15 mouse cellular contexts compared by ENCODE assay signal in the genomic region with DNA sequence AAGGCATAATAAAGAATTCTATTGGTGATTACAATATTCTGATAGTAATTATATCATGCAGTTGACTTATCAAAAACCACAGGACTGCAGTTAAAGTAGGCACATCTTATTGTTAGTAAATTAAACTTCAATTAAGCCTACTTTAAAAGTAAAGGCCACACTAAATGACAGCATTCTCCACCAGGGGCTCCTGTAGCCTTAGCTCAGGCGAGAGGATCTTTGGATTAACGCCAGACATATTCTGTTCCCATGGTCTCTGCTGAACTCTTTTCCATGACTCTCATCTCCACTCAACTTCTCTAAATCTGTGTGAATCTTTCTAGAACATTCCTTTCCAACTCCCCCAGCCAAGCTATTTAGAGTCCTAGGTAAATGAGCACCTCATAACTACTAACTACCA. TPM values are rescaled to one million over a fixed set of nuclear protein-coding genes. Genes with fewer than 3 reads are reported as not detected.
DNase-seq lines count a peak whose midpoint lies in the region; ATAC-seq and TF ChIP-seq lines count a peak whose summit lies in the region.
"Had no signal": no experiment of that assay in that cellular context is flagged by ENCODE, and none has a peak within 500 bp of the region (broad histone marks: within the 10 kb centered on the region; RNA-seq: fewer than 3 reads in every experiment).

No protein-coding gene starts in this region.

- WGBS in heart, embryonic 12.5 days = 58% methylated on average over 2 of the region's 2 CpGs
- WGBS in liver, postnatal 0 days (ENCODE audit: insufficient replicate concordance) = 63% methylated on average over 2 of the region's 2 CpGs
- 81% methylated on average over 2 of the region's 2 CpGs for WGBS in liver, embryonic 12.5 days (ENCODE audit: insufficient replicate concordance)

- H3K36me3 ChIP-seq in heart, embryonic 12.5 days = peaks cover 9% of the 10 kb centered on the region; the same call in 1 of the 2 replicates
- H3K36me3 ChIP-seq in liver, postnatal 0 days (replicated peaks; ENCODE audit: insufficient read depth, low read length) = peaks cover 3% of the 10 kb centered on the region; the same call in 1 of the 2 replicates
- H3K36me3 ChIP-seq in liver, embryonic 12.5 days = peaks cover 6% of the 10 kb centered on the region

- H3K4me1 ChIP-seq in heart, embryonic 12.5 days (replicated peaks) = 0 out of 2 replicates have a peak, but pooled peaks cover 6% of the 10 kb centered on the region
- H3K4me1 ChIP-seq in liver, postnatal 0 days (ENCODE audit: insufficient read depth) = 0 out of 2 replicates have a peak, but pooled peaks cover 6% of the 10 kb centered on the region
- H3K4me1 ChIP-seq in liver, embryonic 12.5 days = peaks cover 40% of the 10 kb centered on the region

- ATAC-seq in heart, embryonic 12.5 days (ENCODE audit: insufficient number of reproducible peaks, low FRiP score) = no peak
- no peak for ATAC-seq in liver, postnatal 0 days
- ATAC-seq in liver, embryonic 12.5 days = no peak
- ATAC-seq in common myeloid progenitor, adult 5-6 weeks (replicated peaks; ENCODE audit: low read depth, poor library complexity, severe bottlenecking) = peak; percentile 45; the same call in 1 of the 2 replicates

- no peaks in the 10 kb centered on the region for H3K9me3 ChIP-seq in heart, embryonic 12.5 days (replicated peaks)
- no peaks in the 10 kb centered on the region for H3K9me3 ChIP-seq in liver, postnatal 0 days (ENCODE audit: low read length)
- no peaks in the 10 kb centered on the region for H3K9me3 ChIP-seq in liver, embryonic 12.5 days (replicated peaks)

- no peak overlapping the region for H3K4me3 ChIP-seq in heart, embryonic 12.5 days
- no peak overlapping the region for H3K4me3 ChIP-seq in liver, postnatal 0 days (ENCODE audit: low read depth, low read length)
- H3K4me3 ChIP-seq in liver, embryonic 12.5 days = no peak overlapping the region
- H3K4me3 ChIP-seq: erythroblast, embryonic 14.5 days; left cerebral cortex, adult 2 months had no signal

- H3K27ac ChIP-seq in heart, embryonic 12.5 days (ENCODE audit: poor library complexity, severe bottlenecking) = no peak overlapping the region
- H3K27ac ChIP-seq in liver, postnatal 0 days (ENCODE audit: low read depth) = no peak overlapping the region
- H3K27ac ChIP-seq in liver, embryonic 12.5 days = no peak overlapping the region
- H3K27ac ChIP-seq: left cerebral cortex, adult 2 months had no signal

- no peak for TF ChIP-seq EP300 in liver, postnatal 0 days (IDR thresholded peaks at IDR 0.05; ENCODE audit: low read depth)

- intact Hi-C loops in heart, postnatal 10 days (cut with DNase I) = no loop called here

- no peak overlapping the region for H3K9ac ChIP-seq in heart, embryonic 12.5 days
- H3K9ac ChIP-seq in liver, postnatal 0 days (replicated peaks) = no peak overlapping the region
- H3K9ac ChIP-seq in liver, embryonic 12.5 days = no peak overlapping the region

- H3K4me2 ChIP-seq in heart, embryonic 12.5 days = no peak overlapping the region
- no peak overlapping the region for H3K4me2 ChIP-seq in liver, postnatal 0 days (ENCODE audit: low read depth, low read length)
- H3K4me2 ChIP-seq in liver, embryonic 12.5 days = no peak overlapping the region
- H3K4me2 ChIP-seq: liver, embryonic 11.5 days had no signal

- H3K27me3 ChIP-seq in heart, embryonic 12.5 days (replicated peaks) = no peaks in the 10 kb centered on the region
- H3K27me3 ChIP-seq in liver, postnatal 0 days (ENCODE audit: insufficient read depth, low read length) = no peaks in the 10 kb centered on the region
- H3K27me3 ChIP-seq in liver, embryonic 12.5 days (replicated peaks) = no peaks in the 10 kb centered on the region

- peak; percentile 23 for DNase-seq in adrenal gland, postnatal 14 days
- DNase-seq in adrenal gland, postnatal 36 days = no peak
- peak; percentile 29 to 48 for DNase-seq in heart, postnatal 10 days
- no peak for DNase-seq in liver, postnatal 0 days
- no peak for DNase-seq in frontal cortex, adult 2 months (ENCODE audit: extremely low spot score in 1 of 2, low spot score in 1 of 2)
- DNase-seq: cerebellum, adult 11-12 months; spleen, adult 18-20 months; thymus, adult 18-20 months had no signal

- TF ChIP-seq CTCF in liver, postnatal 0 days (IDR thresholded peaks at IDR 0.05; ENCODE audit: low read depth) = peak; percentile 24; the same call in 1 of the 2 replicates

RNA-seq across cellular contexts. Expression of a gene that starts 13.8 kb away (rescaled TPM):
- 24.7 and 30.0 TPM in 2 replicates for total RNA-seq in adrenal gland, postnatal 14 days (2021)
- total RNA-seq in adrenal gland, postnatal 36 days (2021) = 10 to 100 TPM; 23.1 to 33.5 TPM
- 10 to 100 TPM; 19.3 to 21.9 TPM for total RNA-seq in heart, postnatal 10 days (2021)
- polyA plus RNA-seq in heart, embryonic 12.5 days (2016; fragmentation: Nextera tagmentation; extraction: Ambion mirVana) = 14.8 and 16.0 TPM in 2 replicates
- 6.0 and 7.5 TPM in 2 replicates for polyA plus RNA-seq in liver, postnatal 0 days (2015; fragmentation: Nextera tagmentation; extraction: Ambion mirVana)
- 12.0 and 13.8 TPM in 2 replicates for polyA plus RNA-seq in liver, embryonic 12.5 days (2016; fragmentation: Nextera tagmentation; extraction: Ambion mirVana)
- 49.5 and 52.2 TPM in 2 replicates for total RNA-seq in common myeloid progenitor, adult 5-6 weeks (2017)
- 12.2 and 12.7 TPM in 2 replicates for polyA plus RNA-seq in frontal cortex, adult 2 months (2012; rRNA removed)

RNA-seq across cellular contexts. Expression of a gene that starts 17.7 kb away (rescaled TPM):
- total RNA-seq in adrenal gland, postnatal 14 days (2021) = not detected in 2 replicates
- total RNA-seq in adrenal gland, postnatal 36 days (2021) = not detected
- 1 to 10 TPM in 1 of 2 experiments, not detected in 1; 1.6 TPM for total RNA-seq in heart, postnatal 10 days (2021)
- polyA plus RNA-seq in heart, embryonic 12.5 days (2016; fragmentation: Nextera tagmentation; extraction: Ambion mirVana) = not detected in 2 replicates
- not detected in 2 replicates for polyA plus RNA-seq in liver, postnatal 0 days (2015; fragmentation: Nextera tagmentation; extraction: Ambion mirVana)
- polyA plus RNA-seq in liver, embryonic 12.5 days (2016; fragmentation: Nextera tagmentation; extraction: Ambion mirVana) = not detected in 2 replicates
- total RNA-seq in common myeloid progenitor, adult 5-6 weeks (2017) = not detected in 2 replicates
- not detected in 2 replicates for polyA plus RNA-seq in frontal cortex, adult 2 months (2012; rRNA removed)
- polyA plus RNA-seq: erythroblast, embryonic 14.5 days; heart, embryonic 14.5 days had no signal

RNA-seq across cellular contexts. Expression of a gene that starts 36.3 kb away (rescaled TPM):
- total RNA-seq in adrenal gland, postnatal 14 days (2021) = 46.8 and 53.1 TPM in 2 replicates
- total RNA-seq in adrenal gland, postnatal 36 days (2021) = 10 to 100 TPM; 61.3 to 61.7 TPM
- 10 to 100 TPM; 30.1 to 30.8 TPM for total RNA-seq in heart, postnatal 10 days (2021)
- polyA plus RNA-seq in heart, embryonic 12.5 days (2016; fragmentation: Nextera tagmentation; extraction: Ambion mirVana) = 64.8 and 65.5 TPM in 2 replicates
- polyA plus RNA-seq in liver, postnatal 0 days (2015; fragmentation: Nextera tagmentation; extraction: Ambion mirVana) = 28.2 and 30.5 TPM in 2 replicates
- 49.6 and 53.1 TPM in 2 replicates for polyA plus RNA-seq in liver, embryonic 12.5 days (2016; fragmentation: Nextera tagmentation; extraction: Ambion mirVana)
- total RNA-seq in common myeloid progenitor, adult 5-6 weeks (2017) = 84.3 and 91.0 TPM in 2 replicates
- polyA plus RNA-seq in frontal cortex, adult 2 months (2012; rRNA removed) = 41.1 and 43.1 TPM in 2 replicates

Comparison
In these comparisons a context has a peak if more than half of its experiments do, and no peak if none do; other contexts are left out.
1. DNase-seq: peak in adrenal gland, postnatal 14 days (single experiment) and heart, postnatal 10 days (2 of 2); none in adrenal gland, postnatal 36 days (0 of 2), liver, postnatal 0 days (single experiment) and frontal cortex, adult 2 months (0 of 2).